In the genomic region with DNA sequence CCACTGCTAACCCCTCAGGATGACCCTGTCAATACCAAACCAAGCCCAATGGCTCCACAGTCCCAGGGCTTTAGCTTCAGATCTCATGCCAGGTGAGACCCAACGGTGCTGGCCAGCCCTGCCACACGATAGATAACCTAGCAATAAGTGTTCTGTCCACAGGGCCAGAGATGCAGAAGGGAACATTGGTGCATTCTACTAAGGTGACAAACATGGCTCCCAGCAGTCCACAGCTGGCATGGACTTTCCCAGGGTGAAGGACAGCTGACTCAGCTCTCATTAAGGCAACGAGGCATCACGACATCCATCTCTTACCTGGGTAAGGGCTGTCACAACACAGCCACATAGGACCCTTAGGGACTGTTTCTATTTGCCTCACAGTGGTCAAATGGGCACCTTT, we compare ENCODE assay signal across 15 mouse cellular contexts. TPM values are rescaled to one million over a fixed set of nuclear protein-coding genes. Genes with fewer than 3 reads are reported as not detected.
"Had no signal": no experiment of that assay in that cellular context is flagged by ENCODE, and none has a peak within 500 bp of the region (broad histone marks: within the 10 kb centered on the region; RNA-seq: fewer than 3 reads in every experiment).

No protein-coding gene starts in this region.

- H3K4me2 ChIP-seq: limb, embryonic 12.5 days; midbrain, embryonic 12.5 days; neural tube, embryonic 13.5 days had no signal

- H3K27me3 ChIP-seq: limb, embryonic 12.5 days; midbrain, embryonic 12.5 days; neural tube, embryonic 13.5 days had no signal

- H3K9me3 ChIP-seq: limb, embryonic 12.5 days; midbrain, embryonic 12.5 days; neural tube, embryonic 13.5 days had no signal

- H3K27ac ChIP-seq: limb, embryonic 12.5 days; liver, embryonic 14.5 days; midbrain, embryonic 12.5 days; neural tube, embryonic 13.5 days had no signal

- H3K9ac ChIP-seq: limb, embryonic 12.5 days; liver, embryonic 14.5 days; midbrain, embryonic 12.5 days; neural tube, embryonic 13.5 days had no signal

- ATAC-seq: midbrain, embryonic 16.5 days had no signal

- H3K4me3 ChIP-seq: limb, embryonic 12.5 days; midbrain, embryonic 12.5 days; neural tube, embryonic 13.5 days had no signal

- DNase-seq: layer of hippocampus, adult 9-11 months; layer of hippocampus, postnatal 36 days; lung, adult 18-20 months; retina, postnatal 1 day; right cerebral cortex, postnatal 4 days; spleen, adult 18-20 months; thymus, adult 18-20 months; thymus, postnatal 14 days had no signal

RNA-seq across cellular contexts. Expression of a gene that starts 19.8 kb away (rescaled TPM):
- total RNA-seq: liver, adult 2 months; megakaryocyte-erythroid progenitor cell, adult 5-6 weeks had no signal
- polyA plus RNA-seq: liver, adult 2 months; liver, embryonic 14.5 days had no signal
